Mouse (Mus musculus) hindbrain, embryonic 10.5 days (tissue): ENCODE data around the gene Atp2a1. TPM values are rescaled to one million over a fixed set of nuclear protein-coding genes. Genes with fewer than 3 reads are reported as not detected.

Experiments
- DNase-seq: peaks from one replicate; pipeline ENCODE4 v3.0.0-alpha.2; 2017; ENCODE audit warnings: low spot score
- H3K27ac ChIP-seq: fragments of 300-500 bp; sonication (generic); 2 replicates; pipeline ENCODE4 v1.5.1; 2016; ENCODE audit warnings: mild to moderate bottlenecking, moderate library complexity
- H3K27me3 ChIP-seq: fragments of 300-500 bp; sonication (generic); 2 replicates; pipeline ENCODE4 v1.6.1; 2016; ENCODE audit warnings: mild to moderate bottlenecking; ENCODE audit not compliant: poor library complexity, insufficient read depth, severe bottlenecking
- H3K36me3 ChIP-seq: fragments of 300-500 bp; sonication (generic); 2 replicates; pipeline ENCODE4 v1.6.1; 2016; ENCODE audit warnings: mild to moderate bottlenecking, moderate library complexity
- H3K4me1 ChIP-seq: fragments of 300-500 bp; sonication (generic); replicated peaks from 2 replicates; pipeline ENCODE4 v1.6.1; 2016; ENCODE audit warnings: mild to moderate bottlenecking
- H3K4me3 ChIP-seq: fragments of 300-500 bp; sonication (generic); 2 replicates; pipeline ENCODE4 v1.5.1; 2016; ENCODE audit warnings: mild to moderate bottlenecking, moderate library complexity
- H3K9me3 ChIP-seq: fragments of 300-500 bp; sonication (generic); 2 replicates; pipeline ENCODE4 v1.6.1; 2016; ENCODE audit warnings: mild to moderate bottlenecking, moderate library complexity
- whole genome bisulfite sequencing: fragments of 180-500 bp; shearing (Covaris S2); methylation state at CpG from one replicate; pipeline ENCODE4 v1.1.7; 2016; 5-methylcytosine and 5-hydroxymethylcytosine counted together
- polyA plus RNA-seq: library from polyadenylated mRNA; unstranded; fragments of >200 nt; fragmentation: Nextera tagmentation; extraction: Ambion mirVana; gene quantifications from 2 replicates; pipeline ENCODE4 v1.2.1, GENCODE M21; 2016

Atp2a1 gene
- polyA plus RNA-seq, 1 experiment from 2014 or later: 1.1 TPM

GRCm38 (mm10) chr7:126470077-126470476, 7.2 kb upstream of the Atp2a1 start:
- no peaks in the 10 kb centered on the region for H3K27me3 ChIP-seq
- peaks cover 81% of the 10 kb centered on the region for H3K36me3 ChIP-seq
- WGBS: 90% methylated on average over 6 of the region's 6 CpGs
- no peak overlapping the region for H3K4me3 ChIP-seq
- no peak for DNase-seq
- H3K9me3 ChIP-seq: no peaks in the 10 kb centered on the region
- no peak overlapping the region for H3K27ac ChIP-seq
- peaks cover 28% of the 10 kb centered on the region for H3K4me1 ChIP-seq

DNA sequence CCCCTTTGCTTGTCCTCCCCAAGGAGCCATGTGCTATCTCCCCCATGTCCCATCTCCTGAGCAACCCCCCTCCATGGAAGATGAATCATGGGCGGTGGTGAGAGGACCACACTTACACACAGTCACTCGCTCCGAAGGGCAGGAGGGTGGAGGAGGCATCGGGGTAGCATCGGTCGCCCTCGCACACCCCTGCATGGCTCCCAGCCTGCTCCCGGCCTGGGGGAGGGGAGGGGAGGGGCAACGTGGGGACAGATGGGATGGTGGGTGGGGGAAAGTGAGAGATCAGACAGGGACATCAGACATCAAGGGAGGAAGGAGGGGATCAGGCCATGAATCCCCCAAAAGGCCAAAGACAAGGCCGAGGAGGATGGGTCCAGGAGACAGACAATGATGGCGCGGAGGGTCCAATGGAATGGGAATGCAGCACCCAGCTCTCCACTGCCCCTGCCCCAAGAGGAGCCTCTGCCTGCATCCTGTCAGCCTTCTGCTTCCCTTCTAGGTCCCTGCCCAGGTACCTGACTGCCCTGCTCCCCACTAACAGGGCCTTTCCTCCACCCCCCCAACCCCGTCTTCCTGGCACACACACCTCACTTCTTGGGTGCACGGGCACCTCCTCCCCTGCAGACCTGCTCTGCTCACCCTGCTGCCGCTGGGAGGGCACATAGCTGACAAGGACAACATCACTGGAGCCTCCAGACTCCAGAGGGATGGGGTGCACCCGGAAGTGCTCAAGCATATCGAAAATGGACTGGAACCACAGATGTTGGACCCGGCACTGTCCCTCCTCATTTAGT, 5.1 kb upstream of the Atp2a1 start:
- WGBS: 92% methylated on average over 18 of the region's 18 CpGs

GRCm38 (mm10) chr7:126467271-126467670, 4.4 kb upstream of the Atp2a1 start:
- H3K27ac ChIP-seq: no peak overlapping the region
- H3K36me3 ChIP-seq: peaks cover 70% of the 10 kb centered on the region
- H3K27me3 ChIP-seq: no peaks in the 10 kb centered on the region
- no peak overlapping the region for H3K4me3 ChIP-seq
- H3K9me3 ChIP-seq: no peaks in the 10 kb centered on the region
- peak; percentile 40 for DNase-seq
- WGBS: 68% methylated on average over 5 of the region's 5 CpGs
- peaks cover 39% of the 10 kb centered on the region for H3K4me1 ChIP-seq

More for the DNA sequence above, 5.1 kb upstream of the Atp2a1 start:
- Histone ChIP-seq H3K36me3 (peaks cover 77% of the 10 kb centered on the region), H3K9me3 (no peaks in the 10 kb centered on the region), H3K27me3 (no peaks in the 10 kb centered on the region), H3K4me3 (no peak overlapping the region), H3K4me1 (peaks cover 32% of the 10 kb centered on the region), H3K27ac (no peak overlapping the region)
- no peak for DNase-seq

GRCm38 (mm10) chr7:126466707-126467106, 3.8 kb upstream of the Atp2a1 start:
- DNase-seq: no peak
- Histone ChIP-seq H3K27me3 (no peaks in the 10 kb centered on the region), H3K27ac (no peak overlapping the region), H3K4me3 (no peak overlapping the region), H3K4me1 (peaks cover 44% of the 10 kb centered on the region), H3K36me3 (peaks cover 64% of the 10 kb centered on the region), H3K9me3 (no peaks in the 10 kb centered on the region)
- WGBS: 95% methylated on average over 5 of the region's 5 CpGs

- DNase-seq: no peak
- no peaks in the 10 kb centered on the region for H3K9me3 ChIP-seq
- H3K4me3 ChIP-seq: no peak overlapping the region
- H3K4me1 ChIP-seq: peaks cover 48% of the 10 kb centered on the region
- H3K36me3 ChIP-seq: peaks cover 58% of the 10 kb centered on the region
- 72% methylated on average over 9 of the region's 9 CpGs for WGBS
- H3K27ac ChIP-seq: no peak overlapping the region
- H3K27me3 ChIP-seq: no peaks in the 10 kb centered on the region; the same call in 1 of the 2 replicates
Measured at GRCm38 (mm10) chr7:126466116-126466515, 3.2 kb upstream of the Atp2a1 start.

- H3K4me3 ChIP-seq: no peak overlapping the region
- peaks cover 6% of the 10 kb centered on the region; the same call in 1 of the 2 replicates for H3K27me3 ChIP-seq
- H3K9me3 ChIP-seq: no peaks in the 10 kb centered on the region
- DNase-seq: no peak
- H3K36me3 ChIP-seq: peaks cover 51% of the 10 kb centered on the region
- WGBS: 50% methylated on average over 7 of the region's 7 CpGs
- peaks cover 55% of the 10 kb centered on the region for H3K4me1 ChIP-seq
- H3K27ac ChIP-seq: no peak overlapping the region
Measured at GRCm38 (mm10) chr7:126465246-126466030, 2.5 kb upstream of the Atp2a1 start.

GRCm38 (mm10) chr7:126464836-126465235, 1.9 kb upstream of the Atp2a1 start:
- 41% methylated on average over 5 of the region's 5 CpGs for WGBS
- no peak overlapping the region for H3K27ac ChIP-seq
- peaks cover 6% of the 10 kb centered on the region; the same call in 1 of the 2 replicates for H3K27me3 ChIP-seq
- H3K36me3 ChIP-seq: peaks cover 45% of the 10 kb centered on the region
- no peak for DNase-seq
- no peak overlapping the region for H3K4me3 ChIP-seq
- H3K9me3 ChIP-seq: no peaks in the 10 kb centered on the region
- H3K4me1 ChIP-seq: peaks cover 56% of the 10 kb centered on the region

DNA sequence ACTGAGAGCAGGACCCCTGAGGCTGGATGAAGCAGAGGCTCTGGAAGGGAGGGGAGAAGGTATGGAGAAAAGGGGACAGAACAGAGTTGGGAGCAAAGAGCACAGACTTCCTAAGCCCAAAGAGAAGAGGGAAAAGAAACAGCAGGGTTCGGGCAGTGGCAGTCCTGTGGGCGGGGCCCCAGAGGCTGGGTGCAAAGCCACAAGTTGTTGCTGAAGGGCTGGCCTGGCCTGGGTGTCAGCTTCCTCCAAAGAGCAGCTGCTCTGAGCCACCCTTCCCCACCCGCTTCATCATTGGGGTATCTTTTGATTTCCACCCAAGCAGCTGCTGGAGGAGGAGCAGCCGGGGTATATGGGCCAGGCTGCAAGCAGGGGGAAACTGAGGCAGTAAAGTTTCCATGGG, 1.2 kb upstream of the Atp2a1 start:
- WGBS: 70% methylated on average over 4 of the region's 4 CpGs
- no peak for DNase-seq
- H3K36me3 ChIP-seq: peaks cover 38% of the 10 kb centered on the region
- no peak overlapping the region; the same call in 1 of the 2 replicates for H3K27ac ChIP-seq
- peaks cover 56% of the 10 kb centered on the region for H3K4me1 ChIP-seq
- H3K27me3 ChIP-seq: peaks cover 6% of the 10 kb centered on the region; the same call in 1 of the 2 replicates
- H3K4me3 ChIP-seq: no peak overlapping the region
- no peaks in the 10 kb centered on the region for H3K9me3 ChIP-seq

- Histone ChIP-seq H3K27ac (no peak overlapping the region; the same call in 1 of the 2 replicates), H3K4me1 (peaks cover 61% of the 10 kb centered on the region), H3K9me3 (no peaks in the 10 kb centered on the region), H3K4me3 (no peak overlapping the region), H3K27me3 (peaks cover 6% of the 10 kb centered on the region; the same call in 1 of the 2 replicates), H3K36me3 (peaks cover 32% of the 10 kb centered on the region)
- 55% methylated on average over 4 of the region's 4 CpGs for WGBS
- no peak for DNase-seq
Measured at GRCm38 (mm10) chr7:126463547-126463946, 639 bp upstream of the Atp2a1 start.

- WGBS: 69% methylated on average over 3 of the region's 3 CpGs
- Histone ChIP-seq H3K4me1 (peaks cover 65% of the 10 kb centered on the region), H3K27me3 (peaks cover 6% of the 10 kb centered on the region; the same call in 1 of the 2 replicates), H3K9me3 (no peaks in the 10 kb centered on the region), H3K4me3 (no peak overlapping the region), H3K27ac (peak overlapping the region; percentile 17; the same call in 1 of the 2 replicates), H3K36me3 (peaks cover 13% of the 10 kb centered on the region)
- DNase-seq: no peak
Measured at GRCm38 (mm10) chr7:126461626-126462025, 1.3 kb downstream of the Atp2a1 start.

DNA sequence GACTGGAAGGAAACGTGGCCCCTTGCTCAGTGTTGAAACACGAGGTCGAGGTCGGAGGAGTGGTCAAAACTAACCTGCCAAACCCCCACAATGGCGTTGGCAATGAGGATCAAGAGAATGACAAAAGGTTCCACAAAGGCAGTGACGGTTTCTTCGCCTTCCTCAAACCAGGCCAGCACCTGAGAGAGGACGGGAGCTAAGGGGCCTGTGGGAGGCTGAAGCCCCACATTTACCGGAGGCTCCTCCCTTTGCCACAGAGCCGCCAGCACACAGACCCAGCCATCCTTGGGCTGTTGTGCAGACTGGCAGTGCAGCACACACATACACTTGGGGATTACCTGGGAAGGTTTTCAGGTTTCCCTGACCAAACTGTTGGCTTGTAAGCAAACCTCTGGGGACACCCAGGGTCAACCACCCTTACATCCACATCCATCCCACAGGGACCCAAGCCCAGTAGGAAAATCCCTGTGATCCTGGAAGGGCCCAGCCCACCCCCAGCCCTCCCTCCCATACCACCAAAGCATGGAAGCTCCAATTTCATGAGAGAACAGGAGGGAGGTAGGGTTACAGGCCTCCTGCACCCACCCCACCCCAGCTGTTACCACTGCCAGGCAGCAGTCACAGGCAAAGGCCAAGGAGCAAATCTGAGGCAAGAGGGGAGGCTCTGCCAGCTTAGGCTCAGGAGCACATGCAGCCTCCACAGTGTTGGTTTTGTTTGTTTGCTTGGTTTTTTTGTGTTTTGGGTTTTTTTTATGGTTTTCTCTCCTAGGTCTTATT, 2.1 kb downstream of the Atp2a1 start:
- Histone ChIP-seq H3K27me3 (peaks cover 6% of the 10 kb centered on the region; the same call in 1 of the 2 replicates), H3K36me3 (peaks cover 5% of the 10 kb centered on the region; the same call in 1 of the 2 replicates), H3K27ac (no peak overlapping the region), H3K9me3 (no peaks in the 10 kb centered on the region), H3K4me3 (no peak overlapping the region), H3K4me1 (peaks cover 61% of the 10 kb centered on the region)
- DNase-seq: no peak
- WGBS: 51% methylated on average over 10 of the region's 10 CpGs

GRCm38 (mm10) chr7:126458844-126459618, 3.9 kb downstream of the Atp2a1 start:
- Histone ChIP-seq H3K4me3 (no peak overlapping the region), H3K27me3 (peaks cover 6% of the 10 kb centered on the region; the same call in 1 of the 2 replicates), H3K36me3 (no peaks in the 10 kb centered on the region), H3K27ac (no peak overlapping the region), H3K4me1 (peaks cover 44% of the 10 kb centered on the region), H3K9me3 (no peaks in the 10 kb centered on the region)
- WGBS: 77% methylated on average over 11 of the region's 11 CpGs
- DNase-seq: no peak
